Mouse (Mus musculus) midbrain, embryonic 13.5 days (tissue): ENCODE results near the gene Zfp386. TPM values are rescaled to one million over a fixed set of nuclear protein-coding genes. Genes with fewer than 3 reads are reported as not detected.
A peak's percentile ranks its signal among the peaks of the same experiment; 100 is the strongest.
"Not testable (repeated sequence)": the region's sequence is repeated elsewhere in the genome, so short reads cannot be mapped to it uniquely, and the experiment has no call there.

Experiments
- ATAC-seq: fragments of 200-750 bp; cut with Nextera tagmentation; 2 replicates; pipeline ENCODE4 v1.8.0; 2017; ENCODE audit warnings: mild to moderate bottlenecking, moderate TSS enrichment, moderate library complexity
- H3K27ac ChIP-seq: fragments of 300-500 bp; sonication (generic); 2 replicates; pipeline ENCODE4 v1.5.1; 2015; ENCODE audit warnings: inconsistent platforms, mild to moderate bottlenecking, moderate library complexity
- H3K27me3 ChIP-seq: fragments of 300-500 bp; sonication (generic); 2 replicates; pipeline ENCODE4 v1.6.1; 2015; ENCODE audit warnings: mild to moderate bottlenecking, inconsistent platforms
- H3K36me3 ChIP-seq: fragments of 300-500 bp; sonication (generic); 2 replicates; pipeline ENCODE4 v1.6.1; 2015; ENCODE audit warnings: mild to moderate bottlenecking, inconsistent platforms
- H3K4me1 ChIP-seq: fragments of 300-500 bp; sonication (generic); replicated peaks from 2 replicates; pipeline ENCODE4 v1.6.1; 2015; ENCODE audit warnings: inconsistent platforms
- H3K4me2 ChIP-seq: fragments of 300-500 bp; sonication (generic); replicated peaks from 2 replicates; pipeline ENCODE4 v1.6.1; 2015; ENCODE audit warnings: moderate library complexity, mild to moderate bottlenecking, inconsistent platforms
- H3K4me3 ChIP-seq: fragments of 300-500 bp; sonication (generic); replicated peaks from 2 replicates; pipeline ENCODE4 v1.5.1; 2015; ENCODE audit warnings: mild to moderate bottlenecking, inconsistent platforms
- H3K9ac ChIP-seq: fragments of 300-500 bp; sonication (generic); replicated peaks from 2 replicates; pipeline ENCODE4 v1.6.1; 2015; ENCODE audit warnings: mild to moderate bottlenecking, inconsistent platforms
- H3K9me3 ChIP-seq: fragments of 300-500 bp; sonication (generic); 2 replicates; pipeline ENCODE4 v1.6.1; 2016; ENCODE audit warnings: mild to moderate bottlenecking, inconsistent platforms
- WGBS: fragments of 180-500 bp; shearing (Covaris S2); methylation state at CpG from one replicate; pipeline ENCODE4 v1.1.7; 2015; 5-methylcytosine and 5-hydroxymethylcytosine counted together
- polyA plus RNA-seq: library from polyadenylated mRNA; unstranded; fragments of >200 nt; fragmentation: Nextera tagmentation; extraction: Ambion mirVana; gene quantifications from 2 replicates; pipeline ENCODE4 v1.2.1, GENCODE M21; 2015

Gene Zfp386
- polyA plus RNA-seq: 66.5 and 71.3 TPM in 2 replicates

DNA sequence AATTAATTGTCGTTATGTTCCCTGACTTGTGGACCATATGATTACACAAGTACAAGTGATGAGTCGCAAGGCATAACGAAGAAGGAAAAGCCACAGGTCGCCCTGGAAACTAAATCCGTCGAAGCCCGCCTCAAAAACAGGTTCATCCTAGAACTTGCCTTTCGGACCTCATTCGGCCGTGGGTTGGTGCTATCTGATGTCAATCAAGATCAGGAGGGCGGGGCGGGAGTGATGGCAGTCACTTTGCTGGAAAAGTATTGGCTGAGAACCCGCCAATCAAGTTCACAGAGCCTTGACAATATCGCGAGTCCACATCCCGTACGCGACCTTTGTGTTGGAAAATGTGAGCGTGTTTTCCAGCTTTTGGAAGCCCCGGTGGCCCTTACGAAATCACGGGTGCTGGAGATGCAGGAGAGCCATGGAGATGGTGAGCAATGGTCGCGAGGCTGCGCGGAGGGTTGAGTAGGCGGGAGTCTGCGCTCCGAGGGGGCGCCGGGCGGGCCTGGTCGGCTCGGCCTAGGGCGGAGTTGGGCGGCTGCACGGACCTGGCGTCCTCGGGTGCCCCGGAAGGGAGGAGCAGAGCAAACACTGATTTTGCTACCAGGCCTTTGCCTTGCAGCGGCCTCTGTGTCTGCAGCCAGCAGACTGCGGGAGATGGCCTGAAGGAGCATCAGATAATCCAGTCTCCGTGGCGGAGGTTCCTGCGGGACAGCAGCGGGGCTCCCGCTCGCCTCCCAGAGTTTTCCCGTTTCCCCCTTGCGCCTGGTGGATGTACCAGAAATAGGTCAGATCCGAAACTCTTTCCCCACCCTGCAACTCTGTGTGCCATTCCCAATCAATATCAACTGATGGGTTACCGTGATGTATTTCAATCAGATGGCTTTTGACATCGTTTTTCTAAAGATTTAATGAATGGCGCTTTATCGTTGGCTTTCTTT, at the start of gene Zfp386:
Gene Zfp386, plus strand, starts transcription at position 285 of the 938 bp plus-strand sequence.
- Histone ChIP-seq H3K9me3 (no peaks in the 10 kb centered on the region), H3K4me2 (peak within 1 kb of the TSS; percentile 84), H3K9ac (peak within 1 kb of the TSS; percentile 86), H3K4me3 (peak within 1 kb of the TSS; percentile 65), H3K27ac (peak within 1 kb of the TSS; percentile 96), H3K36me3 (peaks cover 32% of the 10 kb centered on the region), H3K27me3 (no peaks in the 10 kb centered on the region), H3K4me1 (peaks cover 22% of the 10 kb centered on the region)
- WGBS: 1% methylated on average over 55 of the region's 55 CpGs
- ATAC-seq: peak; percentile 99

DNA sequence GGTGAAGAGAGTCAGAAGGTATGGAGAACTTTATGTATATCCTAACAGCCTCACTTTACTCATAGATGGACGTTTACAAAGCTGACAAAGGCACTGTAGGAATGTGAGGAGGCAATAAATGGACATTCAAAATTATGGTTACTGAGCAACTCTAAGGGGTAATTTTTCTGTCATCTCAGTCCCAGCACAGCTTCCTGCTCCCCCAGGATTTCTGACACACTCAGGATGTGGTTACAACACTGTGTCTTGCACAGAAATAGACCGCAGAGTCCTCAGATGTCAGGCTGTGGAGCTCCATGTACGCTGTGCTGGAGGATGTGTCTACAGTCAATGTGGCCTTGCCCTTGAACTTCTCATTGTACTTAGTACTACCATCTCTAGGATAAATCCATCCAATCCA, 47.7 kb upstream of the Zfp386 start:
- H3K4me3 ChIP-seq, H3K36me3 ChIP-seq, H3K4me2 ChIP-seq, H3K4me1 ChIP-seq, H3K27ac ChIP-seq, ATAC-seq, H3K9ac ChIP-seq, H3K9me3 ChIP-seq, H3K27me3 ChIP-seq: not testable (repeated sequence)
- 78% methylated on average over 3 of the region's 3 CpGs for WGBS

DNA sequence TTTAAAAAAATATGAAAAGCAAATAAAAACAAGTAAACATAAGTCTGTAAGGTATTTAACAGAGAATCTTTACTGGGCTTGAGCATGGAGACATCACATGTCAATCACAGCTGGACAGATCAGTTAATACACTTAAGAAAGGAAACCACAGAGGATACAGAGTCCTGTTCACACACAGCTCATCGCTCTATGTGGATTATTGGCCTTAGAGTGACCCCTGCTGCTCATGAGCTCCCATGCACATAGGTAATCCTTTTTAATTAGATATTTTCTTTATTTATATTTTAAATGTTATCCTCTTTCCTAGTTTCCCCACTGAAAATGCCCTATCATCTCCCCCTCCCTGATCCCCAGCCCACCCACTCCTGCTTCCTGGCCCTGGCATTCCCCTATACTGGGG, 44.6 kb upstream of the Zfp386 start:
- H3K9me3 ChIP-seq, ATAC-seq, H3K36me3 ChIP-seq, H3K4me1 ChIP-seq, H3K27ac ChIP-seq, H3K27me3 ChIP-seq, H3K9ac ChIP-seq, H3K4me3 ChIP-seq, H3K4me2 ChIP-seq: not testable (repeated sequence)
- WGBS: 76% methylated on average over 1 of the region's 1 CpGs

DNA sequence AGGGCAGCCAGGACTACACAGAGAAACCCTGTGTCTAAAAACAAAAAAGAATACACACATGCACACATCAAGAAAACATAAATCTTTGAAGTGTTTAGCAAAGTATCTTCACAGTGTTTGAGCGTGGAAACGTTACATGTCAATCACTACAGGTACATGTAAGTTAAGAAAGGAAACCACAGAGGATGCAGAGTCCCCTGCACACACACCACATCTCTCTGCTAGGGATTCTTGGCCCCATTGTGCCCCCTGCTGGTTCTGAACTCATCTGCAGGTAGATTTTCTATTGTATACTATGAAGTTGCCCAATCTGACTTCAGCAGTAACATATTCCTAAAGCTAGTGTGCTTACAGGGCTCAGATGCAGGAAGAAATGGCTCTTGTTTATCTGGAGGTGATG, 36.7 kb upstream of the Zfp386 start:
- H3K4me2 ChIP-seq: no peak overlapping the region
- WGBS: 92% methylated on average over 2 of the region's 2 CpGs

DNA sequence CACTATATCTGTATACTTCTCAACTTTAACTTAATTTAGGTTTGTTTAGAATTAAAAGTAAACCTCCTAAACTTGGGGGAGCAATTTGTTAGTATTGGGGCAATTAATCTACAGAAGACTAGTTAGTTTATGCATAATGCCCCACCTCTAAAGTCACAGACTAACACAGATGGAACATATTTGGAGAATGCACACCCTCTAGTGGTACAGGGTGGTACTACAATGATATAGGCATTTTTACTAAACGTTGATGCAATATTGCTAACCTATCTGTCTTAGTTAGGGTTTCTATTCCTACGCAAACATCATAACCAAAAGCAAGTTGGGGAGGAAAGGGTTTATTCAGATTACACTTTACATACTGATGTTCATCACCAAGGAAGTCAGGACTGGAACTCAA, 19.4 kb upstream of the Zfp386 start:
- Histone ChIP-seq H3K27ac (no peak overlapping the region), H3K4me1 (no peaks in the 10 kb centered on the region), H3K9me3 (peaks cover 3% of the 10 kb centered on the region; the same call in 1 of the 2 replicates), H3K36me3 (no peaks in the 10 kb centered on the region), H3K4me3 (no peak overlapping the region), H3K27me3 (no peaks in the 10 kb centered on the region), H3K9ac (no peak overlapping the region), H3K4me2 (no peak overlapping the region)
- ATAC-seq: no peak
- WGBS: 60% methylated on average over 2 of the region's 2 CpGs

More for the DNA sequence above, 36.7 kb upstream of the Zfp386 start:
- no peak overlapping the region for H3K4me3 ChIP-seq
- H3K27ac ChIP-seq: no peak overlapping the region
- ATAC-seq: no peak
- no peak overlapping the region for H3K9ac ChIP-seq
- H3K9me3 ChIP-seq: no peaks in the 10 kb centered on the region
- H3K36me3 ChIP-seq: no peaks in the 10 kb centered on the region
- H3K27me3 ChIP-seq: no peaks in the 10 kb centered on the region
- H3K4me1 ChIP-seq: no peaks in the 10 kb centered on the region

DNA sequence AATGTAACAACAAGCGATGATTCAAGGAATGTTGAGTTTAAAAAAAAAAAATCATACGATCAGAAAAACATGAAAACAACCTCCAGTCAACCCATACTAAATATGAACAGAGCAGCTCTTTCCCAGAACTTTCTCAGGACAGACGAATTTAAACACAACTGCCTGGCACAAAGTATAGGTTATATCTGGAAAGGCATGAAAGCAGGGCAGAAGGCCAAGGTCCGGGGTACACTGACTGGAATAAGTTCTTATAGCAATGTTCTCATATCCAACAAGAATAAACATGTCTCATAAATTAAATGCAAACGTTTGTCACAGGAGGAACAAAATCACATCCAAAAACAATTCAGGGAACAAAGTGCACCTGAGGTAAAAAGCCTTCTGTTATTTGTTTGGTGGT, 12.2 kb upstream of the Zfp386 start:
- no peak overlapping the region for H3K27ac ChIP-seq
- no peaks in the 10 kb centered on the region for H3K27me3 ChIP-seq
- no peak overlapping the region for H3K4me2 ChIP-seq
- ATAC-seq: no peak
- no peaks in the 10 kb centered on the region for H3K4me1 ChIP-seq
- H3K9ac ChIP-seq: no peak overlapping the region
- H3K9me3 ChIP-seq: peaks cover 3% of the 10 kb centered on the region; the same call in 1 of the 2 replicates
- WGBS: 77% methylated on average over 5 of the region's 5 CpGs
- H3K4me3 ChIP-seq: no peak overlapping the region
- H3K36me3 ChIP-seq: no peaks in the 10 kb centered on the region

DNA sequence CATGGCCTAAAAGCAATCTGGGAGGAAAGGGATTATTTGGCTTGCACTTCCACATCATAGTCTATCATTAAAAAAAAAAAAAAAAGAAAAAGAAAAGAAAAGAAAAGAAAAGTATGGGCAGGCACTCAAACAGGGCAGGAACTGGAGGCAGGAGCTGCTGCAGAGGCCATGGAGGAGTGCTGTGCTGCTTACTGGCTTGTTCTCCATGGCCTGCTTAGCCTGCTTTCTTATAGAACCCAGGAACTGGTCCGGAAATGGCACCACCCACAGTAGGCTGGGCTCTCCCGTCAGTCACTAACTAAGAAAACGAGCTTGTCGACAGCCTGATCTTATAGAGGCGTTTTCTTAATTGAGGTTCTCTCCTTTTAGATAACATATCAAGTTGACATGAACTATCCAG, 2.7 kb upstream of the Zfp386 start:
- Histone ChIP-seq H3K4me3 (no peak overlapping the region), H3K9ac (no peak overlapping the region), H3K27ac (no peak overlapping the region), H3K9me3 (no peaks in the 10 kb centered on the region), H3K27me3 (no peaks in the 10 kb centered on the region), H3K4me2 (no peak overlapping the region), H3K4me1 (peaks cover 15% of the 10 kb centered on the region), H3K36me3 (peaks cover 3% of the 10 kb centered on the region)
- ATAC-seq: no peak
- WGBS: 93% methylated on average over 5 of the region's 5 CpGs

DNA sequence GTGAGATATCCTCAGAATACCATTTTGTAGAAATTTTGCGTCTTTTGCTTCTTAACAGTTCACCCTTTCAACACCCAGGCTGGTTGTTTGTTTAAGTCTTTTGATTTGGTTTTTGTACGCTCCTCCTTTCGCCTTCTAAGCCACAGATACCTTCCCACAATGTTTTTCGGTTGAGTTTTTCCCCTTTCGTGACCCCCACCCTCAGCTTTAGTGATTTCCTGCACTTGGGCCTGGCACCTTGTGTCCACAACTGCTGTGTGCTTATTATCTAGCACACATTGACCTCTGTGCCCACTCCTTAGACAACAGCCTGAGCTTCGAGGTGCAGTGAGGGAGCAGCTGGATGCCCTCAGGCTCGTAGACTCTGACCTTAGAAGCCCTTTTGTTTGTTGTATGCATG, 1.2 kb downstream of the Zfp386 start:
- Histone ChIP-seq H3K36me3 (peaks cover 40% of the 10 kb centered on the region), H3K4me1 (peaks cover 22% of the 10 kb centered on the region), H3K4me2 (peak overlapping the region; percentile 84), H3K9ac (peak overlapping the region; percentile 86), H3K27ac (no peak overlapping the region), H3K27me3 (no peaks in the 10 kb centered on the region), H3K4me3 (peak overlapping the region; percentile 65), H3K9me3 (no peaks in the 10 kb centered on the region)
- ATAC-seq: no peak
- WGBS: 68% methylated on average over 7 of the region's 7 CpGs

DNA sequence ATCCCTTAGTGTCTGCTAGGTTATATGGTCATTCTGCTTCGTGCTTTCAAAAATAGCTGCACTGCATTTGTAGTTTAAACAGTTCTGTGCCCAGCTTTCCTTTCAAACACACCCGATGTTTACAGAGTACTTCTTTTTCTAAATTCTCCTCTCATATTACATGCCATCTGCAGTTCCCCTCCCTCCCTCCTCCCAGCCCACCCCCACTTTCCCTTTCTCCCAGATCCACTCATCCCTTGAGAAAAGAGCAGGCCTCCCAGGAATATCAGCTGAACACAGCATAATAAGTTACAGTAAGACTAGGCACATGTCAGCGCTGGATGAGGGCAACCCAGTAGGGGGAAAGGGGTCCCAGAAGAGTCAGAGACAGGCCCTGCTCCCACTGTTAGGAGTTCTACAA, 1.7 kb downstream of the Zfp386 start:
- H3K4me1 ChIP-seq: peaks cover 22% of the 10 kb centered on the region
- H3K9ac ChIP-seq: peak overlapping the region; percentile 86
- peaks cover 42% of the 10 kb centered on the region for H3K36me3 ChIP-seq
- no peak for ATAC-seq
- 87% methylated on average over 3 of the region's 3 CpGs for WGBS
- peaks cover 2% of the 10 kb centered on the region; the same call in 1 of the 2 replicates for H3K9me3 ChIP-seq
- peak overlapping the region; percentile 65 for H3K4me3 ChIP-seq
- H3K27me3 ChIP-seq: no peaks in the 10 kb centered on the region
- peak overlapping the region; percentile 84 for H3K4me2 ChIP-seq
- H3K27ac ChIP-seq: no peak overlapping the region

DNA sequence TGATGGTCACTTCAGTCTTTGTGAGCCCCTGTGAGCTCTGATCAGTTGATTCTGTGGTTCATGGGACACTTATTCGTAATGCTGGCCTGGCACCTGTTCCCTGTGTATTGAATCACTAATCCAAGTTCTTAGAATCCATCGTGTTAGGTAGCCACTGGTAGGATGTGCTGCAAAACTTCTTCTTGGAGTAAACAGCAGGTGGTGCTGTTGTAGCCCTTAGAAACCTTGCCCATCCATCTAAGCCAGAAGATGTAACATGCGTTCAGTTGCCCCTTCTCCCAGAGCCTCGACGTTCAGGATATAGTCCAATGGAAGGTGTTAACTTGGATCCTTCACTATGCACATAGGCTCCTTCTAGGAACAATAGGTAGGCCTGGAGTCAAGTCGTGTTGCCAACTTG, 2.2 kb downstream of the Zfp386 start:
- H3K9me3 ChIP-seq: peaks cover 6% of the 10 kb centered on the region; the same call in 1 of the 2 replicates
- H3K36me3 ChIP-seq: peaks cover 47% of the 10 kb centered on the region
- 91% methylated on average over 6 of the region's 6 CpGs for WGBS
- H3K4me2 ChIP-seq: peak overlapping the region; percentile 84
- H3K27ac ChIP-seq: no peak overlapping the region
- no peak overlapping the region for H3K9ac ChIP-seq
- peaks cover 22% of the 10 kb centered on the region for H3K4me1 ChIP-seq
- no peak for ATAC-seq
- peak overlapping the region; percentile 65 for H3K4me3 ChIP-seq
- H3K27me3 ChIP-seq: no peaks in the 10 kb centered on the region

DNA sequence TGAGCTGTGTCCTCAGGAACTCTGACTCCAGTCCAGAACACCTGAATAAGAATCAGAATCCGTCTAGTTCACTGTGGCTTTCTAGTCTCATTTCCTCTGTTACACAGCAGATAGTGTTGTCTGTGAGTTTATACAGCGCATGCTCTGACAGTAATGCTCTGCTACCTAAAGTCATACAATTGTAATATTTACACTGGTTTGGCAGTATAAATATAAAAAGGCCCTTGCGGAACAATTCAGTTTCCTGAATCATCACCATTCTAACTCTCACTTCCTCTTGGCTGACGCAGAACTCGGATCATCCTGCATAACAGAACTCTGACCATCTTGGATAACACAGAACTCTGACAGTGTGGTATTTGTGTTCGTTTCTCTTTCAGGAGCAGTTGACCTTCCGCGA, 6.8 kb downstream of the Zfp386 start:
- WGBS: 98% methylated on average over 8 of the region's 8 CpGs
- H3K4me3 ChIP-seq: no peak overlapping the region
- H3K4me2 ChIP-seq: no peak overlapping the region
- H3K27me3 ChIP-seq: no peaks in the 10 kb centered on the region
- no peak overlapping the region for H3K27ac ChIP-seq
- peaks cover 12% of the 10 kb centered on the region for H3K4me1 ChIP-seq
- ATAC-seq: no peak
- H3K36me3 ChIP-seq: peaks cover 86% of the 10 kb centered on the region
- H3K9ac ChIP-seq: no peak overlapping the region
- peaks cover 18% of the 10 kb centered on the region for H3K9me3 ChIP-seq

DNA sequence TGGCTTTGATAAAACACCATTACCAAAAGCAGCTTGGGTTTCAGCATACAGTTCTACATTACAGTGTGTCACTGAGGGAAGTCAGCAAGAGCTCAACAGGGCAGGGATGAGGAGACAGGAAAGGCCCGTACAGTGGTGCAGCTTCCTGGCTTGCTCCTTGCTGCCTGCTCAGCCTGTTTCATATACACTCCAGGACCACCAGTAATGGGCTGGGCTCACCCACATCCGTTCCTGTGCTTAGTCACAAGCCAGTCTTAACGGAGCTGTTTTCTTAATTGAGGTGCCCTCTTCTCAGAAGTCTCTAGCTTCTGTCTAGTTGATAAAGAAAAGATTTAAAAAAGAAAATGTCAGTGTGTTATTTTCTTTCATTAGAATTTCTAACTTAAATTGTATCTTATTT, 8.6 kb downstream of the Zfp386 start:
- H3K27ac ChIP-seq: no peak overlapping the region
- no peak for ATAC-seq
- no peaks in the 10 kb centered on the region for H3K27me3 ChIP-seq
- no peak overlapping the region for H3K9ac ChIP-seq
- WGBS: 97% methylated on average over 3 of the region's 3 CpGs
- peaks cover 85% of the 10 kb centered on the region for H3K36me3 ChIP-seq
- H3K4me2 ChIP-seq: no peak overlapping the region
- H3K4me1 ChIP-seq: no peaks in the 10 kb centered on the region
- H3K9me3 ChIP-seq: peaks cover 28% of the 10 kb centered on the region
- H3K4me3 ChIP-seq: no peak overlapping the region
